Mouse (Mus musculus) macrophage (primary cell): ENCODE measurements around the gene Nxpe3. TPM values are rescaled to one million over a fixed set of nuclear protein-coding genes. Genes with fewer than 3 reads are reported as not detected.

ENCODE experiments used
- H3K27ac ChIP-seq: fragments of 350-480 bp; formaldehyde crosslinking; 2 replicates; pipeline ENCODE4 v1.9.0; 2021
- H3K36me3 ChIP-seq: fragments of 350-480 bp; formaldehyde crosslinking; 2 replicates; pipeline ENCODE4 v1.9.0; 2021; ENCODE audit errors: inconsistent target
- H3K4me3 ChIP-seq: fragments of 350-480 bp; formaldehyde crosslinking; 2 replicates; pipeline ENCODE4 v1.9.0; 2021; ENCODE audit errors: inconsistent target
- H3K79me2 ChIP-seq: fragments of 350-480 bp; formaldehyde crosslinking; 2 replicates; pipeline ENCODE4 v1.9.0; 2021; ENCODE audit errors: inconsistent target
- WGBS: methylation state at CpG from one replicate; pipeline ENCODE4 v1.1.7; 2026; ENCODE audit warnings: inconsistent platforms; ENCODE audit not compliant: missing documents; 5-methylcytosine and 5-hydroxymethylcytosine counted together
- polyA plus RNA-seq: library from polyadenylated mRNA; stranded (reverse); fragments of 250-400 nt; gene quantifications from 3 replicates; pipeline ENCODE4 v1.2.4, GENCODE M21; 2018; ENCODE audit warnings: inconsistent platforms

Gene Nxpe3
- polyA plus RNA-seq, 1 experiment from 2014 or later = 0.04 TPM

GRCm38 (mm10) chr16:55898385-55899002, 3.4 kb upstream of the Nxpe3 start:
- no peaks in the 10 kb centered on the region for H3K36me3 ChIP-seq
- H3K27ac ChIP-seq = no peak overlapping the region
- no peak overlapping the region for H3K4me3 ChIP-seq
- 68% methylated on average over 9 of the region's 9 CpGs for WGBS
- no peaks in the 10 kb centered on the region for H3K79me2 ChIP-seq

GRCm38 (mm10) chr16:55895651-55896095, 588 bp upstream of the Nxpe3 start:
- Histone ChIP-seq H3K36me3 (no peaks in the 10 kb centered on the region), H3K27ac (no peak overlapping the region), H3K79me2 (no peaks in the 10 kb centered on the region), H3K4me3 (peak overlapping the region; percentile 28)
- 4% methylated on average over 8 of the region's 9 CpGs for WGBS

- Histone ChIP-seq H3K4me3 (peak overlapping the region; percentile 29), H3K36me3 (no peaks in the 10 kb centered on the region), H3K79me2 (no peaks in the 10 kb centered on the region), H3K27ac (no peak overlapping the region)
- 3% methylated on average over 4 of the region's 4 CpGs for WGBS
Observed at GRCm38 (mm10) chr16:55894536-55894892, 571 bp downstream of the Nxpe3 start.

GRCm38 (mm10) chr16:55893410-55894107, 1.5 kb downstream of the Nxpe3 start:
- Histone ChIP-seq H3K27ac (no peak overlapping the region), H3K79me2 (no peaks in the 10 kb centered on the region), H3K4me3 (no peak overlapping the region), H3K36me3 (no peaks in the 10 kb centered on the region)
- 86% methylated on average over 8 of the region's 8 CpGs for WGBS

GRCm38 (mm10) chr16:55892484-55892883, 2.6 kb downstream of the Nxpe3 start:
- Histone ChIP-seq H3K36me3 (no peaks in the 10 kb centered on the region), H3K4me3 (no peak overlapping the region), H3K27ac (no peak overlapping the region), H3K79me2 (no peaks in the 10 kb centered on the region)
- WGBS = 12% methylated on average over 6 of the region's 7 CpGs

GRCm38 (mm10) chr16:55891346-55891745, 3.7 kb downstream of the Nxpe3 start:
- 85% methylated on average over 5 of the region's 7 CpGs for WGBS

GRCm38 (mm10) chr16:55890346-55891136, 4.5 kb downstream of the Nxpe3 start:
- Histone ChIP-seq H3K79me2 (no peaks in the 10 kb centered on the region), H3K36me3 (no peaks in the 10 kb centered on the region), H3K4me3 (no peak overlapping the region), H3K27ac (no peak overlapping the region)
- WGBS = 83% methylated on average over 19 of the region's 19 CpGs

More at GRCm38 (mm10) chr16:55891346-55891745, 3.7 kb downstream of the Nxpe3 start:
- Histone ChIP-seq H3K4me3 (no peak overlapping the region), H3K27ac (no peak overlapping the region), H3K79me2 (no peaks in the 10 kb centered on the region), H3K36me3 (no peaks in the 10 kb centered on the region)

- no peak overlapping the region for H3K27ac ChIP-seq
- WGBS = 92% methylated on average over 3 of the region's 3 CpGs
- H3K4me3 ChIP-seq = no peak overlapping the region
- H3K79me2 ChIP-seq = no peaks in the 10 kb centered on the region
- no peaks in the 10 kb centered on the region for H3K36me3 ChIP-seq
Observed at GRCm38 (mm10) chr16:55889451-55889850, 5.6 kb downstream of the Nxpe3 start.

- Histone ChIP-seq H3K79me2 (no peaks in the 10 kb centered on the region), H3K4me3 (no peak overlapping the region), H3K27ac (no peak overlapping the region), H3K36me3 (no peaks in the 10 kb centered on the region)
- 88% methylated on average over 3 of the region's 3 CpGs for WGBS
Observed at GRCm38 (mm10) chr16:55888584-55888960, 6.5 kb downstream of the Nxpe3 start.

GRCm38 (mm10) chr16:55887814-55888583, 7.1 kb downstream of the Nxpe3 start:
- Histone ChIP-seq H3K27ac (no peak overlapping the region), H3K4me3 (no peak overlapping the region), H3K79me2 (no peaks in the 10 kb centered on the region), H3K36me3 (no peaks in the 10 kb centered on the region)
- 24% methylated on average over 7 of the region's 7 CpGs for WGBS

- H3K36me3 ChIP-seq = no peaks in the 10 kb centered on the region
- H3K27ac ChIP-seq = no peak overlapping the region
- H3K79me2 ChIP-seq = no peaks in the 10 kb centered on the region
- 87% methylated on average over 11 of the region's 11 CpGs for whole genome bisulfite sequencing
- no peak overlapping the region for H3K4me3 ChIP-seq
Observed at GRCm38 (mm10) chr16:55884246-55884645, 10.8 kb downstream of the Nxpe3 start.

- H3K27ac ChIP-seq = no peak overlapping the region
Observed at GRCm38 (mm10) chr16:55876025-55876424, 19.1 kb downstream of the Nxpe3 start.

GRCm38 (mm10) chr16:55863832-55864231, 31.3 kb downstream of the Nxpe3 start:
- 49% methylated on average over 3 of the region's 4 CpGs for WGBS
- H3K27ac ChIP-seq = no peak overlapping the region
- H3K79me2 ChIP-seq = no peaks in the 10 kb centered on the region
- no peak overlapping the region for H3K4me3 ChIP-seq
- no peaks in the 10 kb centered on the region for H3K36me3 ChIP-seq

More at GRCm38 (mm10) chr16:55876025-55876424, 19.1 kb downstream of the Nxpe3 start:
- Histone ChIP-seq H3K79me2 (no peaks in the 10 kb centered on the region), H3K36me3 (no peaks in the 10 kb centered on the region), H3K4me3 (no peak overlapping the region)
- 76% methylated on average over 6 of the region's 6 CpGs for WGBS

- WGBS = 17% methylated on average over 6 of the region's 7 CpGs
- no peak overlapping the region for H3K4me3 ChIP-seq
- H3K36me3 ChIP-seq = no peaks in the 10 kb centered on the region
- H3K79me2 ChIP-seq = no peaks in the 10 kb centered on the region
- no peak overlapping the region for H3K27ac ChIP-seq
Observed at GRCm38 (mm10) chr16:55863149-55863815, 31.8 kb downstream of the Nxpe3 start.
